Mouse (Mus musculus) neural tube, embryonic 15.5 days (tissue): ENCODE measurements around the gene Isyna1. TPM values are rescaled to one million over a fixed set of nuclear protein-coding genes. Genes with fewer than 3 reads are reported as not detected.

Source experiments
- ATAC-seq: fragments of 200-750 bp; cut with Nextera tagmentation; 2 replicates; pipeline ENCODE4 v1.8.0; 2017; ENCODE audit warnings: mild to moderate bottlenecking, moderate TSS enrichment, moderate library complexity; ENCODE audit not compliant: low FRiP score
- H3K27ac ChIP-seq: fragments of 300-500 bp; sonication (generic); replicated peaks from 2 replicates; pipeline ENCODE4 v1.5.1; 2015; ENCODE audit warnings: mild to moderate bottlenecking, inconsistent platforms
- H3K27me3 ChIP-seq: fragments of 300-500 bp; sonication (generic); replicated peaks from 2 replicates; pipeline ENCODE4 v1.6.1; 2015; ENCODE audit warnings: inconsistent platforms
- H3K36me3 ChIP-seq: fragments of 300-500 bp; sonication (generic); 2 replicates; pipeline ENCODE4 v1.6.1; 2015; ENCODE audit warnings: inconsistent platforms
- H3K4me1 ChIP-seq: fragments of 300-500 bp; sonication (generic); 2 replicates; pipeline ENCODE4 v1.6.1; 2015; ENCODE audit warnings: inconsistent platforms
- H3K4me2 ChIP-seq: fragments of 300-500 bp; sonication (generic); 2 replicates; pipeline ENCODE4 v1.6.1; 2015; ENCODE audit warnings: inconsistent platforms, mild to moderate bottlenecking, moderate library complexity
- H3K4me3 ChIP-seq: fragments of 300-500 bp; sonication (generic); replicated peaks from 2 replicates; pipeline ENCODE4 v1.5.1; 2015; ENCODE audit warnings: mild to moderate bottlenecking, inconsistent platforms
- H3K9ac ChIP-seq: fragments of 300-500 bp; sonication (generic); replicated peaks from 2 replicates; pipeline ENCODE4 v1.6.1; 2015; ENCODE audit warnings: mild to moderate bottlenecking, inconsistent platforms
- H3K9me3 ChIP-seq: fragments of 300-500 bp; sonication (generic); replicated peaks from 2 replicates; pipeline ENCODE4 v1.6.1; 2016; ENCODE audit warnings: inconsistent platforms
- WGBS: fragments of 180-500 bp; shearing (Covaris S2); methylation state at CpG from one replicate; pipeline ENCODE4 v1.1.7; 2015; ENCODE audit warnings: mixed read lengths; 5-methylcytosine and 5-hydroxymethylcytosine counted together
- polyA plus RNA-seq: library from polyadenylated mRNA; unstranded; fragments of >200 nt; fragmentation: Nextera tagmentation; extraction: Ambion mirVana; gene quantifications from 2 replicates; pipeline ENCODE4 v1.2.1, GENCODE M21; 2015

Gene Isyna1
- polyA plus RNA-seq, 1 experiment from 2014 or later: 137 TPM

- 0 out of 2 replicates have a peak overlapping the region, but pooled peaks have one; percentile 33 for H3K27ac ChIP-seq
- no peaks in the 10 kb centered on the region for H3K27me3 ChIP-seq
- H3K4me3 ChIP-seq: peak overlapping the region; percentile 89
- H3K36me3 ChIP-seq: 0 out of 2 replicates have a peak, but pooled peaks cover 8% of the 10 kb centered on the region
- H3K4me1 ChIP-seq: peaks cover 76% of the 10 kb centered on the region
- no peak for ATAC-seq
- H3K4me2 ChIP-seq: peak overlapping the region; percentile 74
- peak overlapping the region; percentile 89 for H3K9ac ChIP-seq
- WGBS: 69% methylated on average over 18 of the region's 18 CpGs
- no peaks in the 10 kb centered on the region for H3K9me3 ChIP-seq
These were observed 12.8 kb downstream of the Isyna1 start for GRCm38 (mm10) chr8:70606780-70607602.

- peak overlapping the region; percentile 74 for H3K4me2 ChIP-seq
- H3K27me3 ChIP-seq: no peaks in the 10 kb centered on the region
- peak overlapping the region; percentile 89 for H3K4me3 ChIP-seq
- 0 out of 2 replicates have a peak, but pooled peaks cover 4% of the 10 kb centered on the region for H3K36me3 ChIP-seq
- H3K9me3 ChIP-seq: no peaks in the 10 kb centered on the region
- WGBS: 29% methylated on average over 6 of the region's 6 CpGs
- no peak for ATAC-seq
- peak overlapping the region; percentile 89 for H3K9ac ChIP-seq
- H3K27ac ChIP-seq: peak overlapping the region; percentile 88
- H3K4me1 ChIP-seq: peaks cover 76% of the 10 kb centered on the region
These were observed 13.4 kb downstream of the Isyna1 start for GRCm38 (mm10) chr8:70607603-70607897.

- Histone ChIP-seq H3K36me3 (0 out of 2 replicates have a peak, but pooled peaks cover under 1% of the 10 kb centered on the region), H3K27ac (peak overlapping the region; percentile 88), H3K9me3 (no peaks in the 10 kb centered on the region), H3K4me3 (peak overlapping the region; percentile 89), H3K27me3 (no peaks in the 10 kb centered on the region), H3K4me1 (peaks cover 76% of the 10 kb centered on the region), H3K9ac (peak overlapping the region; percentile 89), H3K4me2 (peak overlapping the region; percentile 74)
- 1% methylated on average over 83 of the region's 84 CpGs for WGBS
- peak; percentile 29 for ATAC-seq
These were observed 13.9 kb downstream of the Isyna1 start for GRCm38 (mm10) chr8:70607898-70608748.

- ATAC-seq: peak; percentile 13
- Histone ChIP-seq H3K9me3 (no peaks in the 10 kb centered on the region), H3K36me3 (no peaks in the 10 kb centered on the region), H3K4me1 (peaks cover 76% of the 10 kb centered on the region), H3K9ac (peak within 1 kb of the TSS; percentile 89), H3K4me3 (peak within 1 kb of the TSS; percentile 89), H3K4me2 (peak within 1 kb of the TSS; percentile 74), H3K27ac (peak within 1 kb of the TSS; percentile 88), H3K27me3 (no peaks in the 10 kb centered on the region)
- 4% methylated on average over 26 of the region's 26 CpGs for WGBS
These were observed 14.7 kb downstream of the Isyna1 start, which contains the start of gene Ssbp4 for GRCm38 (mm10) chr8:70608749-70609367. Gene Ssbp4 (minus strand): TSS chr8:70608872.

GRCm38 (mm10) chr8:70609368-70609848, 15.2 kb downstream of the Isyna1 start:
- H3K4me3 ChIP-seq: peak overlapping the region; percentile 89
- no peaks in the 10 kb centered on the region for H3K36me3 ChIP-seq
- peak overlapping the region; percentile 88 for H3K27ac ChIP-seq
- no peaks in the 10 kb centered on the region for H3K9me3 ChIP-seq
- H3K4me2 ChIP-seq: peak overlapping the region; percentile 74
- peak; percentile 47 for ATAC-seq
- H3K27me3 ChIP-seq: no peaks in the 10 kb centered on the region
- H3K9ac ChIP-seq: peak overlapping the region; percentile 38
- H3K4me1 ChIP-seq: peaks cover 73% of the 10 kb centered on the region
- WGBS: 2% methylated on average over 39 of the region's 39 CpGs

GRCm38 (mm10) chr8:70609849-70610795, 15.9 kb downstream of the Isyna1 start:
- H3K9ac ChIP-seq: peak overlapping the region; percentile 38
- no peaks in the 10 kb centered on the region for H3K27me3 ChIP-seq
- 1% methylated on average over 43 of the region's 45 CpGs for WGBS
- peak; percentile 15; the same call in 1 of the 2 replicates for ATAC-seq
- H3K4me3 ChIP-seq: peak overlapping the region; percentile 89
- H3K36me3 ChIP-seq: no peaks in the 10 kb centered on the region
- H3K27ac ChIP-seq: peak overlapping the region; percentile 88
- no peaks in the 10 kb centered on the region for H3K9me3 ChIP-seq
- peaks cover 66% of the 10 kb centered on the region for H3K4me1 ChIP-seq
- H3K4me2 ChIP-seq: peak overlapping the region; percentile 74

GRCm38 (mm10) chr8:70610796-70611771, 16.9 kb downstream of the Isyna1 start:
- Histone ChIP-seq H3K4me2 (peak overlapping the region; percentile 74), H3K27ac (peak overlapping the region; percentile 88), H3K27me3 (no peaks in the 10 kb centered on the region), H3K36me3 (no peaks in the 10 kb centered on the region), H3K9ac (peak overlapping the region; percentile 29), H3K4me3 (peak overlapping the region; percentile 89), H3K4me1 (peaks cover 59% of the 10 kb centered on the region), H3K9me3 (no peaks in the 10 kb centered on the region)
- under 1% methylated on average over 54 of the region's 54 CpGs for WGBS
- no peak for ATAC-seq

- Histone ChIP-seq H3K4me2 (peak overlapping the region; percentile 74), H3K4me3 (peak overlapping the region; percentile 89), H3K9ac (peak overlapping the region; percentile 29), H3K4me1 (peaks cover 51% of the 10 kb centered on the region), H3K36me3 (no peaks in the 10 kb centered on the region), H3K27me3 (no peaks in the 10 kb centered on the region), H3K27ac (peak overlapping the region; percentile 88), H3K9me3 (no peaks in the 10 kb centered on the region)
- WGBS: under 1% methylated on average over 6 of the region's 6 CpGs
- no peak for ATAC-seq
These were observed 17.7 kb downstream of the Isyna1 start for GRCm38 (mm10) chr8:70611849-70612248.

GRCm38 (mm10) chr8:70613763-70614162, 19.6 kb downstream of the Isyna1 start:
- H3K4me3 ChIP-seq: no peak overlapping the region
- H3K4me2 ChIP-seq: no peak overlapping the region
- H3K9ac ChIP-seq: no peak overlapping the region
- H3K9me3 ChIP-seq: no peaks in the 10 kb centered on the region
- 5% methylated on average over 1 of the region's 1 CpGs for WGBS
- no peaks in the 10 kb centered on the region for H3K36me3 ChIP-seq
- ATAC-seq: no peak
- H3K27ac ChIP-seq: no peak overlapping the region
- peaks cover 34% of the 10 kb centered on the region for H3K4me1 ChIP-seq
- H3K27me3 ChIP-seq: no peaks in the 10 kb centered on the region

GRCm38 (mm10) chr8:70614469-70614868, 20.3 kb downstream of the Isyna1 start:
- H3K27me3 ChIP-seq: no peaks in the 10 kb centered on the region
- peaks cover 27% of the 10 kb centered on the region for H3K4me1 ChIP-seq
- no peak for ATAC-seq
- H3K4me3 ChIP-seq: no peak overlapping the region
- H3K36me3 ChIP-seq: no peaks in the 10 kb centered on the region
- no peak overlapping the region for H3K4me2 ChIP-seq
- no peak overlapping the region for H3K9ac ChIP-seq
- no peaks in the 10 kb centered on the region for H3K9me3 ChIP-seq
- WGBS: 63% methylated on average over 5 of the region's 5 CpGs
- H3K27ac ChIP-seq: no peak overlapping the region
